Mouse (Mus musculus): Measurements from ENCODE around the gene Zfp414. TPM values are rescaled to one million over a fixed set of nuclear protein-coding genes. Genes with fewer than 3 reads are reported as not detected.

Zfp414 gene
- total RNA-seq, 2 experiments from 2014 or later, result 58.8 to 60.6 TPM

DNA sequence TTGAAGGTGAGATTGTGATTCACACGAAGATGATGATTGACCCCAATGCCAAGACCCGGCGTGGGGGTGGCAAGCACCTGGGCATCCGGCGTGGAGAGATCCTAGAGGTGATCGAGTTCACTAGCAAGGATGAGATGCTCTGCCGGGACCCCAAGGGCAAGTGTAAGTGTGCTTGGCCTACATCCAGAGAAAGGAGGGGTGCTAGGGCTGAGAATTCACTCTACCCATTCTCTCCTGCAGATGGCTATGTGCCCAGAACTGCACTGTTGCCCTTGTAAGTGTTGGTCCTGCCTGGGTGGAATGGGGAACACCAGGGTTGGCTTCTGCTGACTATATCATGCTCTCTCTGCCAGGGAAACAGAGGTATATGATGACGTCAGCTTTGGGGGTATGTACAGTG lies 16.2 kb downstream of the Zfp414 start:
- intact Hi-C loops (cut with DNase I), result no loop called here
- DNase-seq, result no peak

DNA sequence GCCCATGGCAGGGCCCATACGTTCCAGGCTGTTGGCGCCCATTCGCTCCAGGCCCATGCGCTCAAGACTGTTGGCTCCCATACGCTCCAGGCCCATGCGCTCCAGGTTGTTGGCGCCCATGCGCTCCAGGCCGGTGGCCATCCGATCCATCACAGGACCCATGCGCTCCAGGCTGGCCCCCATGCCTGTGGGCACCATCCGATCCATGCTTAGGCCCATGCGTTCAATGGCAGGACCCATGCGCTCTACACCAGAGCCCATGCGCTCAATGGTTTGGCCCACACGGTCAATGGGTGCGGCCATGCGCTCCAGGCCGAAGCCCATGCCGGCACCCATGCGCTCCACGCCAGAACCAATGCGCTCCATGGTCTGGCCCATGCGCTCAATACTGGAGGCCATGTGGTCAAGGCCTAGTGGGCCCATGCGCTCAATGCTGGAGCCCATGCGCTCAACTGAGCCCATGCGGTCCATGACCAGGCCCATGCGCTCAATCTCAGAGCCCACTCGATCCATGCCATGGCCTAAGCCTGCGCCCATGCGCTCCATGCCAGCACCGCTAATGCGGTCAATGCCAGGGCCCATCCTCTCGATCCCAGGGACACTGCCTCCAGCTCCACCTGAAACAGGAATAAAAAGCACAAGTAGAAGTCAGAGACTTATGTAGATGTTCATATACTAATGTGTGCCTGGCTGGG lies 21.0 kb downstream of the Zfp414 start:
- no peak for DNase-seq
- intact Hi-C loops (cut with DNase I), result no loop called here

DNA sequence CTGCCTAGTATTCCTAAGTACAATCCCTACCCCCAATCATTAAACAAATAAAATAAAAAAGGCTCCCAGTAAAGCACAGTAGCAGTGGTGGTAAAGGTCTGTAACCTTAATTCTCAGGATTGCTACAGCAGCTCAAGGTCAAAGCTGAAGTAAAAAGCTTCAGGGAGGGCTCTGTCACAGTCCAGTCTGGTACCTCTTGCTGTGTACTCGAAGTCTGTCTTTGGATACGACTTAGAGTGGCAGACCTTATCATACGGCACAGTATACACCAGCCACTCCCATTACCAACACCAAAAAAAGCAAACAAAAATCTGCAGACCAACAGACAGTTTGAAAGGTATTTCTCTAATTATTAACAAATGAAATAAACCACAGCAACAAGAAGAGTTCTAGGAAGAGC lies 37.9 kb downstream of the Zfp414 start:
- DNase-seq, result no peak
- intact Hi-C loops (cut with DNase I), result no loop called here

DNA sequence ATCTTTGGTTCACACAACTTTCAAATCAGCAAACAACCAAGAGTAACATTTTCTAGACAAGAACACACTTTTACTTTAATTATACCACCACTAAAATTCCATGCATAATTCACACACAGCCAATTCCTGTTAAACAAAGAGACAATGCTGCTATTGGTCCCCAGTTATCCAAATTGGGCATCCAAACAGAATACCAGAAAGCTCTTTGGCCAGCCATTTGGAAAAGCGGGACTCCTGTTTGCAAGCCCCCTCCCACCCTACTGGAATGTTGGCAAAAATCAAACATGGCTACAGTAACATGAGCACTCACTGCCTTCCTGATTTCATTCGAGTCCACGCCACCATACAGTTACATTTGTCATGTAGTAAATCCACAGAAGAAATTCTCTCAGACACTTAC lies 40.8 kb downstream of the Zfp414 start:
- DNase-seq, result no peak
- intact Hi-C loops (cut with DNase I), result no loop called here

DNA sequence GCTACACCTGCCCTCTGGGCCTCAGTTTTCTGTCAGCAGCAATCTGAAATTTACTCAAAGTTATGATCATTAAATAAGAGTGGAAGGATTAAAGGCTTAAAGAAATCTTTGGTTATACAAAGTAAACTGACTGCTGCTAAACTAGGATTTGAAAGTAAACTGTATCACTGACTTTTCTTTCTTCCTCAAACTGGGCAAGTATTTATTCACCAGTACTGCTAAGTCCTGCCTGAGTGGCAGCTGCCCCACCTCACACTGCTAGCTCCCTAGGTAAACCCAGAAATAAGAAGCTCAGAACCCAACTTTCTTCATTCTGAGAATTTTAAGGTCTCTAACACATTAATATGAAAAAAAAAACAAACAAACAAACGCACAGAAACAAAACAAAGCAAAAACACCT lies 44.9 kb downstream of the Zfp414 start:
- DNase-seq, result no peak
- intact Hi-C loops (cut with DNase I), result no loop called here

DNA sequence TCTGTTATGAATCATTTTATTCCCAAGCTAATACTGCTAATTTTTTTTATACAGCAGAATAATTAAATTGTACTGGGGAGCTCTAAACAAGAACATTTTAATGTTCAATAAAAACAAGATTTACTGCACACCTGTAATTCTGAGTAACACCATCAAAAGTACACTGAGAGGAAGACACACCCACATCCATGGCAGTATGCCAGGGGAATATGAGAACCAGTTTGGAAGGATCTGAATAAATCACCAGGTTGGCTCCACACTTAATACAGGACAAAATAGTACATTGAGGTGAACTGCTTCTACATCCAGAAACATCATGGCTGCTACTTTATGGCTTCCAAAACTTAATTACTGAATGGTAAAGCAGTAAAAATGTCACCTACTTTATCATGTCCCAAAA lies 46.6 kb downstream of the Zfp414 start:
- no peak for DNase-seq
- intact Hi-C loops (cut with DNase I), result no loop called here

DNA sequence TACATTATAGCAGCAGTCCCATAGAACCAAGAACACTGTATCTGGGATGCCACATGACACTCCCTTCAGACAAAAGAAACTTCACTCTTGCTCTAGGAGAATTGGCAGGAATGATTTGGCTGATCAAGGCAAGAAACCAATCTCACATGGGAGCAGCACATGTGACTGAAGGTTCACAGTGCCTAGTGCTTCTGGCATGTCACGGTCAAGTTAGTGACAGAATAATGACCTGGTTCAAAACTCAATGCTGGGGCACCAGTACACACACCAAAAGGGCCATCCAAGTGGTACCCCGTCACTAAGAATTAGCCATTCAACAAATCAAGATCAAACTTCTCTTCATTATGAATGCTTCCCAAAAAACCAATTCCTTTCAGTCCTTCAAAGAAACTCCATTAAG lies 47.2 kb downstream of the Zfp414 start:
- no peak for DNase-seq
- intact Hi-C loops (cut with DNase I), result no loop called here

DNA sequence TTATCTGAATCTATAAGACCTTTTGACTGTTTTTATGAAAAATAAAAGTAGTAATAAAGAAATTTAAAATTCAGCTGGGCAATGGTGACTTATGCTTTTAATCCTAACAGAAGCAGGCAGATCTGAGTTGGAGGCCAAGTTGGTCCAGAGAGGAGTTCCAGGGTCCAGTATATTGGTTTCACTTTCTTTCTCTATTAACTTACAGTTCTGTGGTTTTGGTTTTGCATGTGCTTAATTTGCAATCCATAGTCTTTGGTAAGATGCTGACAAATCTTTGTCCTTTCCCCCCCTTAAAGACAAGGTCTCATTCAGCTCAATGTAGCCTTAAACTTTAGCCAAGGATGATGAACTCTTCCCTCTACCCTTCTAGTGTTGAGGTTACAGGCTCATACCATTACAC lies 49.9 kb downstream of the Zfp414 start:
- DNase-seq, result no peak
- intact Hi-C loops (cut with DNase I), result no loop called here

Other genes with a start within 250 kb of the Zfp414 start
- 10 to 100 TPM; 13.7 to 14.9 TPM for gene Zfp101, start 234.4 kb upstream of the Zfp414 start, total RNA-seq (2021)
- gene Actl9, start 196.2 kb upstream of the Zfp414 start, total RNA-seq (2021), result not detected
- gene Adamts10, start 104.9 kb upstream of the Zfp414 start, total RNA-seq (2021), result 10 to 100 TPM; 63.9 to 64.7 TPM
- 1 to 10 TPM in 1 of 2 experiments, under 1 TPM in 1; 0.92 to 1.3 TPM for gene Myo1f, start 73.4 kb upstream of the Zfp414 start, total RNA-seq (2021)
- gene Pram1, start 9.0 kb downstream of the Zfp414 start, total RNA-seq (2021), result under 1 TPM in 1 of 2 experiments, not detected in 1; 0.24 TPM
- gene Hnrnpm, start 57.8 kb downstream of the Zfp414 start, total RNA-seq (2021), result 100 to 1,000 TPM; 178 to 195 TPM
- 10 to 100 TPM; 66.9 to 73.5 TPM for gene March2, start 89.6 kb downstream of the Zfp414 start, total RNA-seq (2021)
- gene Rab11b, start 131.4 kb downstream of the Zfp414 start, total RNA-seq (2021), result 100 to 1,000 TPM; 361 to 382 TPM
- gene Angptl4, start 152.7 kb downstream of the Zfp414 start, total RNA-seq (2021), result 10 to 100 TPM in 1 of 2 experiments, 1 to 10 TPM in 1; 9.7 to 10.8 TPM
- gene Kank3, start 181.4 kb downstream of the Zfp414 start, total RNA-seq (2021), result 10 to 100 TPM; 38.6 to 44.1 TPM
- 1,000 to 10,000 TPM; 1,155 to 1,182 TPM for gene Rps28, start 195.5 kb downstream of the Zfp414 start, total RNA-seq (2021)
- gene Ndufa7, start 195.5 kb downstream of the Zfp414 start, total RNA-seq (2021), result 100 to 1,000 TPM; 214 to 232 TPM
- gene Cd320, start 214.0 kb downstream of the Zfp414 start, total RNA-seq (2021), result 10 to 100 TPM; 21.6 to 25.4 TPM
- gene Gm7029, start 244.7 kb downstream of the Zfp414 start, total RNA-seq (2021), result not detected

Data from left cerebral cortex, postnatal 4 days (tissue).